Mouse (Mus musculus) small intestine, adult 2 months (tissue): ENCODE results near the gene Tssk1.

ENCODE experiments used
- CTCF ChIP-seq: fragments of 200-500 bp; IDR thresholded peaks from 2 replicates; pipeline ENCODE4 v1.5.1; 2012; ENCODE audit warnings: low read depth, mild to moderate bottlenecking, control low read depth, inconsistent platforms, low read length, moderate library complexity, mixed read lengths; ENCODE audit not compliant: insufficient replicate concordance, insufficient read length; ENCODE audit errors: extremely low read depth
- POLR2A ChIP-seq: fragments of 200-500 bp; IDR thresholded peaks from 2 replicates; pipeline ENCODE4 v1.6.1; 2012; ENCODE audit warnings: low read depth, mild to moderate bottlenecking, control low read depth, inconsistent platforms, low read length, moderate library complexity

- TF ChIP-seq CTCF (no peak), POLR2A (no peak)
Observed at GRCm38 (mm10) chr16:17871248-17871647, 22.8 kb upstream of the Tssk1 start.
